In genomic region chr12:105592361-105592761, GRCm38 (mm10) we compare ENCODE assay signal across 14 mouse cellular contexts. TPM values are rescaled to one million over a fixed set of nuclear protein-coding genes. Genes with fewer than 3 reads are reported as not detected.
"Had no signal": no experiment of that assay in that cellular context is flagged by ENCODE, and none has a peak within 500 bp of the region (broad histone marks: within the 10 kb centered on the region; RNA-seq: fewer than 3 reads in every experiment).

No protein-coding gene starts in this region.

- H3K4me3 ChIP-seq: layer of hippocampus, adult 2 months; left cerebral cortex, adult 2 months; limb, embryonic 10.5 days; liver, embryonic 15.5 days; myocyte; neural tube, embryonic 15.5 days had no signal

- ATAC-seq: lung, postnatal 0 days had no signal

- H3K4me2 ChIP-seq: liver, embryonic 11.5 days; liver, embryonic 15.5 days; neural tube, embryonic 15.5 days had no signal

- DNase-seq: kidney, postnatal 4 days; lung, adult 2 months; lung, postnatal 36 days; midbrain, embryonic 14.5 days; thymus, postnatal 36 days had no signal

- H3K27ac ChIP-seq: kidney, postnatal 0 days; layer of hippocampus, adult 2 months; left cerebral cortex, adult 2 months; limb, embryonic 10.5 days; liver, embryonic 15.5 days; neural tube, embryonic 15.5 days had no signal

- H3K4me1 ChIP-seq: liver, embryonic 15.5 days; neural tube, embryonic 15.5 days had no signal

- H3K27me3 ChIP-seq: liver, embryonic 15.5 days; neural tube, embryonic 15.5 days had no signal

- H3K36me3 ChIP-seq: limb, embryonic 10.5 days; liver, embryonic 15.5 days; neural tube, embryonic 15.5 days had no signal

- H3K9ac ChIP-seq: liver, embryonic 15.5 days; neural tube, embryonic 15.5 days had no signal

- H3K9me3 ChIP-seq: limb, embryonic 10.5 days; liver, embryonic 15.5 days; neural tube, embryonic 15.5 days had no signal

RNA-seq across cellular contexts. Expression of gene Bdkrb1, which starts 10.5 kb away (rescaled TPM):
- polyA plus RNA-seq: limb, embryonic 10.5 days; liver, embryonic 15.5 days; midbrain, embryonic 14.5 days; neural tube, embryonic 15.5 days had no signal

RNA-seq across cellular contexts. Expression of gene Bdkrb2, which starts 29.3 kb away (rescaled TPM):
- polyA plus RNA-seq: liver, embryonic 11.5 days had no signal
